Mouse (Mus musculus) MEL (cell line): ENCODE results near the gene Exd2. TPM values are rescaled to one million over a fixed set of nuclear protein-coding genes. Genes with fewer than 3 reads are reported as not detected.

Experiments
- DNase-seq: peaks from one replicate; pipeline ENCODE4 v3.0.0; 2011; ENCODE audit warnings: low read depth, low spot score
- H3K27ac ChIP-seq: 2 replicates; pipeline ENCODE4 v1.5.1; 2012; ENCODE audit warnings: low read depth, mild to moderate bottlenecking, control low read depth, low read length, moderate library complexity; ENCODE audit not compliant: control insufficient read depth
- H3K27me3 ChIP-seq, 2 experiments: fragments of 150-350 bp in 1 of 2; sonication (generic) in 1 of 2; 2 replicates each; pipeline ENCODE4 v1.6.1; 2012; ENCODE audit warnings: low read length in 2 of 2, mild to moderate bottlenecking in 2 of 2, improper control_type of control experiment in 1 of 2, moderate library complexity in 1 of 2; ENCODE audit not compliant: insufficient read depth in 2 of 2, control insufficient read depth in 1 of 2
- H3K36me3 ChIP-seq, 2 experiments: 2 replicates each; pipeline ENCODE4 v1.6.1; 2012 to 2014; ENCODE audit warnings: low read length in 2 of 2, improper control_type of control experiment in 1 of 2, inconsistent platforms in 1 of 2, mild to moderate bottlenecking in 1 of 2; ENCODE audit not compliant: insufficient read depth in 2 of 2, control insufficient read depth in 1 of 2
- H3K4me1 ChIP-seq, 2 experiments: fragments of 150-350 bp in 1 of 2; sonication (generic) in 1 of 2; 2 replicates each; pipeline ENCODE4 v1.6.1; 2012; ENCODE audit warnings: low read length in 2 of 2, improper control_type of control experiment in 1 of 2, mild to moderate bottlenecking in 1 of 2; ENCODE audit not compliant: insufficient read depth in 2 of 2, control insufficient read depth in 1 of 2
- H3K4me3 ChIP-seq, 2 experiments: fragments of 150-350 bp in 1 of 2; sonication (generic) in 1 of 2; 2 replicates each; pipeline ENCODE4 v1.5.1; 2012; ENCODE audit warnings: low read depth in 2 of 2, low read length in 2 of 2, mild to moderate bottlenecking in 2 of 2, moderate library complexity in 2 of 2, control low read depth in 1 of 2, improper control_type of control experiment in 1 of 2; ENCODE audit not compliant: control insufficient read depth in 1 of 2, insufficient read depth in 1 of 2
- H3K79me2 ChIP-seq: 2 replicates; pipeline ENCODE4 v1.6.1; 2012; ENCODE audit warnings: mild to moderate bottlenecking, low read length, moderate library complexity; ENCODE audit not compliant: control insufficient read depth, poor library complexity, insufficient read depth
- H3K9ac ChIP-seq: 2 replicates; pipeline ENCODE4 v1.6.1; 2012; ENCODE audit warnings: low read depth, mild to moderate bottlenecking, control low read depth, low read length, moderate library complexity; ENCODE audit not compliant: control insufficient read depth, poor library complexity, severe bottlenecking
- H3K9me3 ChIP-seq: fragments of 150-350 bp; sonication (generic); replicated peaks from 2 replicates; pipeline ENCODE4 v1.6.1; 2012; ENCODE audit warnings: mild to moderate bottlenecking, low read length, improper control_type of control experiment, moderate library complexity; ENCODE audit not compliant: insufficient read depth
- CTCF ChIP-seq, 3 experiments: IDR thresholded peaks in 2 of 3; conservative IDR thresholded peaks in 1 of 3; 2 replicates each; pipeline ENCODE4 v1.5.1; 2011 to 2012; ENCODE audit warnings: low read length in 3 of 3, low read depth in 2 of 3, mild to moderate bottlenecking in 2 of 3, improper control_type of control experiment in 1 of 3, inconsistent platforms in 1 of 3, mixed read lengths in 1 of 3, moderate library complexity in 1 of 3; ENCODE audit not compliant: control insufficient read depth in 1 of 3, insufficient read depth in 1 of 3, poor library complexity in 1 of 3, severe bottlenecking in 1 of 3
- E2F4 ChIP-seq: IDR thresholded peaks from 2 replicates; pipeline ENCODE4 v1.6.1; 2011; ENCODE audit warnings: low read depth, low read length, improper control_type of control experiment, borderline replicate concordance
- ELF1 ChIP-seq: IDR thresholded peaks from 2 replicates; pipeline ENCODE4 v1.6.1; 2014; ENCODE audit warnings: low read depth, mild to moderate bottlenecking, inconsistent platforms, low read length, improper control_type of control experiment, moderate library complexity
- EP300 ChIP-seq, 2 experiments: IDR thresholded peaks; 2 replicates each; pipeline ENCODE4 v1.6.1; 2011; ENCODE audit warnings: improper control_type of control experiment in 2 of 2, low read length in 2 of 2, low read depth in 1 of 2, mild to moderate bottlenecking in 1 of 2
- GABPA ChIP-seq: IDR thresholded peaks from 2 replicates; pipeline ENCODE4 v1.6.1; 2012; ENCODE audit warnings: low read depth, mild to moderate bottlenecking, inconsistent platforms, low read length, improper control_type of control experiment, moderate library complexity
- GATA1 ChIP-seq: IDR thresholded peaks from 2 replicates; pipeline ENCODE4 v1.6.1; 2011; ENCODE audit warnings: low read depth, low read length, improper control_type of control experiment
- JUND ChIP-seq: IDR thresholded peaks from 2 replicates; pipeline ENCODE4 v1.6.1; 2011; ENCODE audit warnings: low read depth, mild to moderate bottlenecking, improper control_type of control experiment, low read length
- KAT2A ChIP-seq: conservative IDR thresholded peaks from 2 replicates; pipeline ENCODE4 v1.6.1; 2012; ENCODE audit warnings: low read depth, low read length, improper control_type of control experiment, inconsistent platforms
- MAFK ChIP-seq: IDR thresholded peaks from 2 replicates; pipeline ENCODE4 v1.6.1; 2011; ENCODE audit warnings: low read depth, mild to moderate bottlenecking, low read length, improper control_type of control experiment, borderline replicate concordance
- MAX ChIP-seq: IDR thresholded peaks from 2 replicates; pipeline ENCODE4 v1.6.1; 2011; ENCODE audit warnings: low read length, improper control_type of control experiment
- MAZ ChIP-seq: IDR thresholded peaks from 2 replicates; pipeline ENCODE4 v1.6.1; 2012; ENCODE audit warnings: low read depth, mild to moderate bottlenecking, inconsistent platforms, low read length, improper control_type of control experiment
- MEF2A ChIP-seq: IDR thresholded peaks from 2 replicates; pipeline ENCODE4 v1.6.1; 2014; ENCODE audit warnings: low read depth, mild to moderate bottlenecking, inconsistent platforms, low read length, improper control_type of control experiment; ENCODE audit not compliant: poor library complexity, insufficient replicate concordance, severe bottlenecking; ENCODE audit errors: extremely low read depth
- MYB ChIP-seq: IDR thresholded peaks from 2 replicates; pipeline ENCODE4 v1.6.1; 2011; ENCODE audit warnings: mild to moderate bottlenecking, low read depth, low read length, improper control_type of control experiment
- MYC ChIP-seq: IDR thresholded peaks from 2 replicates; pipeline ENCODE4 v1.6.1; 2011; ENCODE audit warnings: low read depth, mild to moderate bottlenecking, low read length, improper control_type of control experiment, moderate library complexity
- NELFE ChIP-seq: IDR thresholded peaks from 2 replicates; pipeline ENCODE4 v1.6.1; 2011; ENCODE audit warnings: low read depth, low read length, improper control_type of control experiment
- NRF1 ChIP-seq: IDR thresholded peaks from 2 replicates; pipeline ENCODE4 v1.6.1; 2014; ENCODE audit warnings: low read depth, mild to moderate bottlenecking, inconsistent platforms, low read length, improper control_type of control experiment, moderate library complexity; ENCODE audit not compliant: poor library complexity, insufficient read depth, severe bottlenecking
- POLR2AphosphoS2 ChIP-seq: IDR thresholded peaks from 2 replicates; pipeline ENCODE4 v1.6.1; 2011; ENCODE audit warnings: low read length, improper control_type of control experiment
- POLR2AphosphoS5 ChIP-seq: IDR thresholded peaks from 2 replicates; pipeline ENCODE4 v1.6.1; 2012; ENCODE audit warnings: low read depth, borderline replicate concordance, mild to moderate bottlenecking, inconsistent platforms, low read length, moderate library complexity, mixed read lengths
- RAD21 ChIP-seq: IDR thresholded peaks from 2 replicates; pipeline ENCODE4 v1.6.1; 2011; ENCODE audit warnings: mild to moderate bottlenecking, low read depth, low read length, improper control_type of control experiment
- RCOR1 ChIP-seq: IDR thresholded peaks from 2 replicates; pipeline ENCODE4 v1.6.1; 2012; ENCODE audit warnings: low read depth, mild to moderate bottlenecking, inconsistent platforms, low read length, improper control_type of control experiment
- SIN3A ChIP-seq: IDR thresholded peaks from 2 replicates; pipeline ENCODE4 v1.6.1; 2012; ENCODE audit warnings: low read length, improper control_type of control experiment, inconsistent platforms
- TAL1 ChIP-seq: IDR thresholded peaks from 2 replicates; pipeline ENCODE4 v1.6.1; 2012; ENCODE audit warnings: mild to moderate bottlenecking, inconsistent platforms, low read length, moderate library complexity, mixed read lengths
- USF1 ChIP-seq: IDR thresholded peaks from 2 replicates; pipeline ENCODE4 v1.6.1; 2014; ENCODE audit warnings: low read depth, mild to moderate bottlenecking, inconsistent platforms, low read length, improper control_type of control experiment, moderate library complexity
- USF2 ChIP-seq, 2 experiments: IDR thresholded peaks; 2 replicates each; pipeline ENCODE4 v1.6.1; 2011 to 2012; ENCODE audit warnings: improper control_type of control experiment in 2 of 2, low read length in 2 of 2, borderline replicate concordance in 1 of 2, inconsistent platforms in 1 of 2, low read depth in 1 of 2, mild to moderate bottlenecking in 1 of 2; ENCODE audit not compliant: insufficient read depth in 1 of 2
- polyA plus RNA-seq, 2 experiments: library from polyadenylated mRNA; stranded (reverse) in 1 of 2; unstranded in 1 of 2; fragments of >175 nt in 1 of 2; fragments of >200 nt in 1 of 2; gene quantifications; 2 replicates each; pipeline versions ENCODE4 v1.2.1 to v1.2.4; 2012; ENCODE audit warnings: low replicate concordance in 2 of 2, low read depth in 1 of 2; ENCODE audit not compliant: insufficient read length in 2 of 2, insufficient read depth in 1 of 2, missing spikeins in 1 of 2
- total RNA-seq: library from RNA; depleted of rRNA; stranded (reverse); fragments of 300-350 nt; gene quantifications from 2 replicates; pipeline ENCODE4 v1.2.3, GENCODE M21; 2012

Gene Exd2
- total and polyA plus RNA-seq, 3 experiments, result 9.6 to 12.8 TPM; not detected in 1

DNA sequence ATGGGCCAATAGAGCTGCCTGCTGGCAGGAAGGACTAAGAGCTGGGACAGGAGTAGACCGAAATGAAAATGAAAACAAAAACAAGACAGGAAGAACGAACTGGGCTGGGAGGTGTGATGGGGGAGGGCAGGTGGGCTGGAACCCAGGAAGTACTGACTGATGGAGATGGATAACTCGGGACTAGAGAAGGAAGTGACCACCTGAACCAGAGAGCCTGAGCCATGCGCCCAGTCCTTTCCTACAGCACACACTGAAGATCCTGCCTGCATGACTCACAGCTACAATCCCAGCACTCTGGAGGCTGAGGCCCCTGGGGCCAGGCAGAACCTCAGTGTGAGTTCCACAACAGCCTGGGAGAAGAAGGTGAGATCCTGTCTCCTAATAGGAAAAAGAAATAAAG lies 29.6 kb upstream of the Exd2 start:
- H3K27me3 ChIP-seq, result no peaks in the 10 kb centered on the region
- TF ChIP-seq MAZ (no peak), MAX (no peak), TAL1 (no peak), POLR2AphosphoS2 (no peak), POLR2AphosphoS5 (no peak), USF2 (IDR thresholded peaks at IDR 0.05; ENCODE audit: borderline replicate concordance in 1 of 2, insufficient read depth in 1 of 2, low read depth in 1 of 2, low read length in 2 of 2) (no peak), E2F4 (no peak), GATA1 (no peak), MAFK (no peak), JUND (no peak), MYC (no peak), MYB (no peak), KAT2A (no peak), GABPA (no peak)
- peaks cover 2 to 11% of the 10 kb centered on the region in 2 experiments; a peak in 3 of 4 replicates for H3K36me3 ChIP-seq
- peaks cover 19% of the 10 kb centered on the region for H3K79me2 ChIP-seq
- H3K4me1 ChIP-seq, result peaks cover 0 to 7% of the 10 kb centered on the region in 2 experiments; a peak in 2 of 4 replicates
- no peak for DNase-seq
- H3K9ac ChIP-seq, result no peak overlapping the region
- H3K9me3 ChIP-seq, result no peaks in the 10 kb centered on the region
- H3K4me3 ChIP-seq, result no peak overlapping the region
- no peak overlapping the region for H3K27ac ChIP-seq

DNA sequence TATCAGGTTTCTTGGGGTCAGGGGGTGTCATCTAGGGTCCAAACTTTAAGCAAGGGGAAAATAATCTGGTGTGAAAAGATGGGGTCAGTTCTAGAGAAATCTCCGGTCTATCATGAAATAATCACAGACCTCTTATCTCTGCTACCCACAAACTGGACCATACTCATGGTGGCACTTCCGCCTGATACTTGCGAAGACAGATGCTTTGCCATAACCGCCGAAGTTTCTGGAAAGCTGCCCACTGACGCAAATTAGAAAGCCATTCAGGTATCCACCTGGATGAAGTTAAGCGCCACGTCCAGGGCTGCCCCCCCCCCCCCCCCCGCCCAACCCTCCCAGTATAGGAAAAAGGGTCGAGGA lies 28.3 kb upstream of the Exd2 start:
- no peak overlapping the region for H3K27ac ChIP-seq

More for the DNA sequence above, 28.3 kb upstream of the Exd2 start:
- TF ChIP-seq SIN3A (no peak), ELF1 (peak; percentile 50; the same call in 1 of the 2 replicates), NRF1 (no peak), KAT2A (no peak), TAL1 (peak; percentile 18; the same call in 1 of the 2 replicates), RCOR1 (peak; percentile 73), USF2 (IDR thresholded peaks at IDR 0.05; ENCODE audit: borderline replicate concordance in 1 of 2, insufficient read depth in 1 of 2, low read depth in 1 of 2, low read length in 2 of 2) (no peak), NELFE (no peak), MAZ (no peak), GATA1 (peak; percentile 48; the same call in 1 of the 2 replicates), CTCF (IDR thresholded peaks at IDR 0.05 in 2 of 3, conservative IDR thresholded peaks at IDR 0.05 in 1 of 3; ENCODE audit: control insufficient read depth in 1 of 3, insufficient read depth in 1 of 3, low read depth in 2 of 3, low read length in 3 of 3, poor library complexity in 1 of 3, severe bottlenecking in 1 of 3) (no peak), MYB (no peak), EP300 (IDR thresholded peaks at IDR 0.05; ENCODE audit: low read depth in 1 of 2, low read length in 2 of 2) (0 out of 4 replicates have a peak, but pooled peaks of 1 of the 2 experiments have one; percentile 14), RAD21 (no peak), MEF2A (no peak), USF1 (no peak)
- TF ChIP-seq, all 39 proteins: peak for 5
- Histone ChIP-seq H3K4me3 (peak overlapping the region; percentile 74 to 91), H3K36me3 (peaks cover 2 to 11% of the 10 kb centered on the region in 2 experiments; a peak in 3 of 4 replicates), H3K27me3 (no peaks in the 10 kb centered on the region), H3K9me3 (no peaks in the 10 kb centered on the region), H3K4me1 (peaks cover 0 to 7% of the 10 kb centered on the region in 2 experiments; a peak in 2 of 4 replicates), H3K9ac (peak overlapping the region; percentile 93), H3K79me2 (peaks cover 19% of the 10 kb centered on the region)
- DNase-seq, result peak; percentile 53
